Mouse (Mus musculus) CH12.LX (cell line): Measurements from ENCODE around the gene E030018B13Rik. TPM values are rescaled to one million over a fixed set of nuclear protein-coding genes. Genes with fewer than 3 reads are reported as not detected.

Experiments used
- DNase-seq: peaks from one replicate; pipeline ENCODE4 v3.0.0-alpha.2; 2013; ENCODE audit errors: extremely low read depth
- H3K27ac ChIP-seq: 2 replicates; pipeline ENCODE4 v1.5.1; 2012; ENCODE audit warnings: low read depth, mild to moderate bottlenecking, control low read depth, moderate library complexity; ENCODE audit not compliant: insufficient read depth
- H3K27me3 ChIP-seq: replicated peaks from 2 replicates; pipeline ENCODE3; 2012; ENCODE audit warnings: inconsistent platforms
- H3K36me3 ChIP-seq, 2 experiments: replicated peaks in 1 of 2; 2 replicates each; pipeline versions ENCODE3 to v1.6.1; 2012; ENCODE audit warnings: inconsistent platforms in 1 of 2, low read length in 1 of 2, mild to moderate bottlenecking in 1 of 2, mixed read lengths in 1 of 2, moderate library complexity in 1 of 2; ENCODE audit not compliant: control insufficient read depth in 1 of 2, insufficient read depth in 1 of 2
- H3K4me1 ChIP-seq, 2 experiments: 2 replicates each; pipeline ENCODE4 v1.6.1; 2012; ENCODE audit warnings: inconsistent platforms in 1 of 2, moderate library complexity in 1 of 2; ENCODE audit not compliant: insufficient read depth in 2 of 2, control insufficient read depth in 1 of 2
- H3K4me2 ChIP-seq: 2 replicates; pipeline ENCODE4 v1.6.1; 2012; ENCODE audit warnings: low read depth, mild to moderate bottlenecking, control low read depth; ENCODE audit not compliant: poor library complexity, insufficient read depth, severe bottlenecking
- H3K4me3 ChIP-seq, 3 experiments: fragments of 150-350 bp in 1 of 3; sonication (generic) in 1 of 3; replicated peaks in 1 of 3; 2 replicates each; pipeline versions ENCODE3 to v1.5.1; 2011 to 2012; ENCODE audit warnings: low read depth in 2 of 3, low read length in 2 of 3, mild to moderate bottlenecking in 2 of 3, moderate library complexity in 2 of 3, control low read depth in 1 of 3, improper control_type of control experiment in 1 of 3, inconsistent platforms in 1 of 3, mixed read lengths in 1 of 3; ENCODE audit not compliant: poor library complexity in 1 of 3
- H3K79me2 ChIP-seq: replicated peaks from 2 replicates; pipeline ENCODE4 v1.6.1; 2012; ENCODE audit warnings: mild to moderate bottlenecking, moderate library complexity; ENCODE audit not compliant: control insufficient read depth, poor library complexity, insufficient read depth, severe bottlenecking; ENCODE audit errors: extremely low read depth
- H3K9ac ChIP-seq: 2 replicates; pipeline ENCODE4 v1.6.1; 2012; ENCODE audit warnings: low read depth, mild to moderate bottlenecking, control low read depth, moderate library complexity; ENCODE audit not compliant: insufficient read depth
- H3K9me3 ChIP-seq: replicated peaks from 2 replicates; pipeline ENCODE3; 2012; ENCODE audit warnings: low read length, inconsistent platforms, mixed read lengths
- BHLHE40 ChIP-seq: IDR thresholded peaks from 2 replicates; pipeline ENCODE4 v1.6.1; 2011; ENCODE audit warnings: mild to moderate bottlenecking, low read depth, low read length, improper control_type of control experiment
- CTCF ChIP-seq, 2 experiments: IDR thresholded peaks in 1 of 2; conservative IDR thresholded peaks in 1 of 2; 2 replicates each; pipeline ENCODE4 v1.5.1; 2011 to 2012; ENCODE audit warnings: low read depth in 2 of 2, low read length in 2 of 2, improper control_type of control experiment in 1 of 2, inconsistent platforms in 1 of 2, mild to moderate bottlenecking in 1 of 2, moderate library complexity in 1 of 2
- E2F4 ChIP-seq: IDR thresholded peaks from 2 replicates; pipeline ENCODE4 v1.6.1; 2011; ENCODE audit warnings: low read depth, low read length, improper control_type of control experiment; ENCODE audit not compliant: insufficient replicate concordance
- EP300 ChIP-seq: IDR thresholded peaks from 2 replicates; pipeline ENCODE4 v1.6.1; 2011; ENCODE audit warnings: low read length, improper control_type of control experiment
- ETS1 ChIP-seq: conservative IDR thresholded peaks from 2 replicates; pipeline ENCODE4 v1.6.1; 2012; ENCODE audit warnings: low read depth, mild to moderate bottlenecking, inconsistent platforms, low read length, improper control_type of control experiment, moderate library complexity
- HCFC1 ChIP-seq: IDR thresholded peaks from 2 replicates; pipeline ENCODE4 v1.6.1; 2012; ENCODE audit warnings: low read depth, mild to moderate bottlenecking, inconsistent platforms, low read length, improper control_type of control experiment
- IRF4 ChIP-seq: IDR thresholded peaks from 2 replicates; pipeline ENCODE4 v1.6.1; 2014; ENCODE audit warnings: low read depth, mild to moderate bottlenecking, inconsistent platforms, low read length, improper control_type of control experiment
- JUN ChIP-seq: IDR thresholded peaks from 2 replicates; pipeline ENCODE4 v1.6.1; 2011; ENCODE audit warnings: low read depth, mild to moderate bottlenecking, low read length, improper control_type of control experiment, moderate library complexity; ENCODE audit not compliant: insufficient read depth
- JUND ChIP-seq: conservative IDR thresholded peaks from 2 replicates; pipeline ENCODE4 v1.6.1; 2011; ENCODE audit warnings: low read depth, low read length, improper control_type of control experiment
- MAFK ChIP-seq: IDR thresholded peaks from 2 replicates; pipeline ENCODE4 v1.6.1; 2011; ENCODE audit warnings: low read length, improper control_type of control experiment; ENCODE audit not compliant: insufficient replicate concordance
- MEF2A ChIP-seq: IDR thresholded peaks from 2 replicates; pipeline ENCODE4 v1.6.1; 2014; ENCODE audit warnings: low read depth, mild to moderate bottlenecking, inconsistent platforms, low read length, improper control_type of control experiment, borderline replicate concordance
- MYC ChIP-seq: IDR thresholded peaks from 2 replicates; pipeline ENCODE4 v1.6.1; 2011; ENCODE audit warnings: low read depth, mild to moderate bottlenecking, improper control_type of control experiment, low read length
- PAX5 ChIP-seq: IDR thresholded peaks from 2 replicates; pipeline ENCODE4 v1.6.1; 2012; ENCODE audit warnings: low read length, inconsistent platforms, mixed read lengths
- POLR2A ChIP-seq: IDR thresholded peaks from 2 replicates; pipeline ENCODE4 v1.6.1; 2011; ENCODE audit warnings: low read depth, mild to moderate bottlenecking, improper control_type of control experiment, low read length
- TCF12 ChIP-seq: IDR thresholded peaks from 2 replicates; pipeline ENCODE4 v1.6.1; 2014; ENCODE audit warnings: low read depth, mild to moderate bottlenecking, inconsistent platforms, low read length, improper control_type of control experiment
- UBTF ChIP-seq: IDR thresholded peaks from 2 replicates; pipeline ENCODE4 v1.6.1; 2012; ENCODE audit warnings: low read depth, mild to moderate bottlenecking, inconsistent platforms, low read length, improper control_type of control experiment, moderate library complexity
- USF1 ChIP-seq: IDR thresholded peaks from 2 replicates; pipeline ENCODE4 v1.6.1; 2014; ENCODE audit warnings: low read depth, mild to moderate bottlenecking, inconsistent platforms, low read length, improper control_type of control experiment
- ZNF384 ChIP-seq: IDR thresholded peaks from 2 replicates; pipeline ENCODE4 v1.6.1; 2012; ENCODE audit warnings: low read depth, low read length, improper control_type of control experiment, inconsistent platforms
- dilution Hi-C: fragments of 300-500 bp; cut with MboI; formaldehyde crosslinking; loops from 2 replicates; pipeline ENCODE4 v1.14.3; 2020; ENCODE audit warnings: low sequenced_read_pairs; ENCODE audit not compliant: extremely low pct_unique_long_range_greater_than_20kb, extremely low pct_ligation_motif_present
- in situ Hi-C: fragments of 300-500 bp; cut with MboI; formaldehyde crosslinking; loops from 3 replicates; pipeline ENCODE4 v1.14.3; 2019; ENCODE audit warnings: low sequenced_read_pairs, low pct_ligation_motif_present, low pct_unique_long_range_greater_than_20kb, mixed read lengths
- polyA plus RNA-seq: library from polyadenylated mRNA; unstranded; fragments of >175 nt; gene quantifications from 2 replicates; pipeline ENCODE4 v1.2.1, GENCODE M21; 2012; ENCODE audit warnings: low read depth; ENCODE audit not compliant: insufficient read length
- total RNA-seq, 2 experiments: library from RNA; depleted of rRNA; stranded (reverse); fragments of 300-350 nt in 1 of 2; fragments of >200 nt in 1 of 2; gene quantifications; 2 replicates each; pipeline ENCODE4 v1.2.3; 2012 to 2014

E030018B13Rik gene
- total and polyA plus RNA-seq, 3 experiments = not detected

DNA sequence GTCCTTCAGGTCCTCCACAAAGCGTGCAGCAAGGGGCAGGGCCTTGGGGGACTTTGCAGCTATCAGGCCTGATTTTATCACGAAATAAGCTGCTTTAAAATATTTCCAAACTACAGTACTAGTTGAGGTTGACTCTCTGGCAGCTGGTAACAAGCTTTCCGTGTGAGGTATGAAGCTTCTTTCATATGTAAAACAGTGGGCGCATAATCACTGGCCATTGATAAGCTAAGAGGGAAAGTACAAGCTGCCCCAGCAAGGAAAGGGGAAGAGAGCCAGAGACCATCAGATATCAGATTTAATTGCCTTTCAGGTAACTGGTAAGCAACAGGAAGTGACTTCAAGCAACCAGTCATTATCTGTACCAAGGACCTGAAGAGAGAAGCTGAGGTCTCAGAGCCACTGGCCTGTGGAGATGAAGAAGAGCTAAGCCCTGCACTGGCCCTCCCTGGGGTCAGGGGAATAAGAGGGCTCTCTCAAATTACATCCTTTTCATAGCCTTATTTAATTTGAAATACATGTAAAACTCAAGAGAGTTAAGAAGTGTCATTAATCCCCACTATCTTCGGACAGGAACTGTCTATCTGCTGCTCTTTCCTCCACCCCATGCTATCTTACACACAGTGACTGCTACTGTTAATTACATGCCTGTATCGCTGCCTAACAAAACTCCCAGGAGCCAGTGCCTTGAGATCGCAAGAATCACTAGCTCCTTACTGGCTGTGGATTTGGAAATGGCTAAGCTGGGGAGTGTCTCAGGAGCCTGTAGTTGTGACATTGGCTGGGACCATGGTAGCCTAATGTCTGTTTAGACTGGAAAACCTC is 35.6 kb downstream of the E030018B13Rik start:
- in situ Hi-C loops = loop anchor here (25.0 kb wide), 1 partner anchor 190 kb away; no protein-coding TSS in a partner anchor
- peaks cover 13 to 24% of the 10 kb centered on the region in 2 experiments for H3K4me1 ChIP-seq
- DNase-seq = no peak

DNA sequence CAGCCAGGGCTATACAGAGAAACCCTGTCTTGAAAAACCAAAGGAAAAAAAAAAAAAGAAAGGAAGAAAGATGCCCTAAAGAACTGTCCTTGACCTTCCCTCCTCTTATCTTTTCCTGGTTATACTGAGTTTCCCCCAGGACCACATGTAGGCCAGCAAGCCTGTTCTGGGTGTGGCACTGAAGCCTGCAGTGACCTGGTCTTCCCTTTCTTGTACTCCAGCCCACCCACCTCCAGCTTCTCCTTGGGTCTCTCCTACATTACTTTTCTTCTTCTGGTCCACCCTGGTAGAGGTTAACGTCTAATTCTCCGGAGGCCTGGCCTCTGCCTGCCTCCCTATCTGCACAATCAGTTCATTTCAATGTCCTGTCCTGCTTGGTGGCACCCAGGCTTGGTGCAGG is 38.8 kb downstream of the E030018B13Rik start:
- no peak overlapping the region for H3K9ac ChIP-seq
- no peak overlapping the region for H3K4me3 ChIP-seq
- H3K9me3 ChIP-seq = peaks cover under 1% of the 10 kb centered on the region
- no peak for TF ChIP-seq POLR2A
- no peak for TF ChIP-seq UBTF
- no peak for TF ChIP-seq JUND
- TF ChIP-seq MAFK = no peak
- TF ChIP-seq EP300 = no peak
- TF ChIP-seq PAX5 = no peak
- TF ChIP-seq BHLHE40 = no peak
- no peak for TF ChIP-seq TCF12
- TF ChIP-seq HCFC1 = no peak
- H3K27ac ChIP-seq = no peak overlapping the region
- DNase-seq = no peak
- dilution Hi-C loops (no loop called here), in situ Hi-C loops (loop anchor here (25.0 kb wide), 1 partner anchor 193 kb away; no protein-coding TSS in a partner anchor)
- no peak overlapping the region for H3K4me2 ChIP-seq
- no peaks in the 10 kb centered on the region for H3K36me3 ChIP-seq
- peaks cover 1% of the 10 kb centered on the region for H3K27me3 ChIP-seq
- H3K4me1 ChIP-seq = peaks cover 13 to 24% of the 10 kb centered on the region in 2 experiments
- H3K79me2 ChIP-seq = no peaks in the 10 kb centered on the region

More for the DNA sequence above, 35.6 kb downstream of the E030018B13Rik start:
- Histone ChIP-seq H3K4me2 (no peak overlapping the region), H3K4me3 (no peak overlapping the region), H3K27me3 (peaks cover 1% of the 10 kb centered on the region), H3K79me2 (no peaks in the 10 kb centered on the region), H3K36me3 (no peaks in the 10 kb centered on the region), H3K9ac (no peak overlapping the region), H3K27ac (no peak overlapping the region), H3K9me3 (no peaks in the 10 kb centered on the region)
- dilution Hi-C loops = no loop called here
- TF ChIP-seq ZNF384 (no peak), MYC (no peak), USF1 (no peak), MEF2A (no peak), CTCF (conservative IDR thresholded peaks at IDR 0.05 in 1 of 2, IDR thresholded peaks at IDR 0.05 in 1 of 2; ENCODE audit: low read depth in 2 of 2, low read length in 2 of 2) (no peak), JUN (no peak), E2F4 (no peak), IRF4 (no peak), ETS1 (no peak), PAX5 (no peak)
- TF ChIP-seq, all 38 proteins: peak for 0
